Mouse (Mus musculus) intestine, postnatal 0 days (tissue): ENCODE results near the gene Elmod1. TPM values are rescaled to one million over a fixed set of nuclear protein-coding genes. Genes with fewer than 3 reads are reported as not detected.

Source experiments
- ATAC-seq: fragments of 200-750 bp; cut with Nextera tagmentation; 2 replicates; pipeline ENCODE4 v1.8.0; 2017; ENCODE audit warnings: mild to moderate bottlenecking, moderate TSS enrichment, moderate library complexity
- H3K27ac ChIP-seq: fragments of 300-500 bp; sonication (generic); 2 replicates; pipeline ENCODE4 v1.5.1; 2014; ENCODE audit warnings: mild to moderate bottlenecking, low read depth, low read length, moderate library complexity
- H3K27me3 ChIP-seq: fragments of 300-500 bp; sonication (generic); replicated peaks from 2 replicates; pipeline ENCODE4 v1.6.1; 2014; ENCODE audit warnings: low read length, mixed read lengths; ENCODE audit not compliant: control insufficient read depth, insufficient read depth
- H3K36me3 ChIP-seq: fragments of 300-500 bp; sonication (generic); 2 replicates; pipeline ENCODE4 v1.6.1; 2014; ENCODE audit warnings: mild to moderate bottlenecking, moderate library complexity; ENCODE audit not compliant: control insufficient read depth, insufficient read depth
- H3K4me1 ChIP-seq: fragments of 300-500 bp; sonication (generic); replicated peaks from 2 replicates; pipeline ENCODE4 v1.6.1; 2014; ENCODE audit warnings: antibody characterized with exemption, low read length, mixed read lengths; ENCODE audit not compliant: control insufficient read depth, insufficient read depth
- H3K4me2 ChIP-seq: fragments of 300-500 bp; sonication (generic); replicated peaks from 2 replicates; pipeline ENCODE4 v1.6.1; 2014; ENCODE audit warnings: low read depth, mild to moderate bottlenecking, moderate library complexity
- H3K4me3 ChIP-seq: fragments of 300-500 bp; sonication (generic); 2 replicates; pipeline ENCODE4 v1.5.1; 2014; ENCODE audit warnings: low read depth, low read length
- H3K9ac ChIP-seq: fragments of 300-500 bp; sonication (generic); 2 replicates; pipeline ENCODE4 v1.6.1; 2014; ENCODE audit warnings: mild to moderate bottlenecking, low read depth, low read length
- H3K9me3 ChIP-seq: fragments of 300-500 bp; sonication (generic); 2 replicates; pipeline ENCODE4 v1.6.1; 2016; ENCODE audit warnings: mixed run types; ENCODE audit not compliant: control insufficient read depth
- CTCF ChIP-seq: sonication (generic); IDR thresholded peaks from 2 replicates; pipeline ENCODE4 v1.5.1; 2016; ENCODE audit warnings: low read depth, mild to moderate bottlenecking, control low read depth, antibody characterized with exemption, moderate library complexity
- WGBS: fragments of 180-500 bp; shearing (Covaris S2); extraction: QIAGEN DNeasy Blood & Tissue Kit; methylation state at CpG from one replicate; pipeline ENCODE4 v1.1.7; 2014; 5-methylcytosine and 5-hydroxymethylcytosine counted together
- polyA plus RNA-seq: library from polyadenylated mRNA; unstranded; fragments of >200 nt; fragmentation: Nextera tagmentation; extraction: Ambion mirVana; gene quantifications from 2 replicates; pipeline ENCODE4 v1.2.1, GENCODE M21; 2015

Gene Elmod1
- polyA plus RNA-seq, 1 experiment from 2014 or later, result 0.55 TPM

- Histone ChIP-seq H3K9ac (no peak overlapping the region), H3K27me3 (no peaks in the 10 kb centered on the region), H3K36me3 (no peaks in the 10 kb centered on the region), H3K4me1 (no peaks in the 10 kb centered on the region), H3K27ac (no peak overlapping the region), H3K4me2 (no peak overlapping the region), H3K9me3 (no peaks in the 10 kb centered on the region), H3K4me3 (no peak overlapping the region)
- 90% methylated on average over 6 of the region's 6 CpGs for WGBS
- no peak for TF ChIP-seq CTCF
- no peak for ATAC-seq
Measured at GRCm38 (mm10) chr9:53899836-53900235, 75.3 kb downstream of the Elmod1 start.

GRCm38 (mm10) chr9:53895827-53896226 is 79.3 kb downstream of the Elmod1 start:
- Histone ChIP-seq H3K4me3 (no peak overlapping the region), H3K27me3 (no peaks in the 10 kb centered on the region), H3K27ac (no peak overlapping the region), H3K9ac (no peak overlapping the region), H3K4me2 (no peak overlapping the region), H3K9me3 (no peaks in the 10 kb centered on the region), H3K4me1 (no peaks in the 10 kb centered on the region), H3K36me3 (no peaks in the 10 kb centered on the region)
- no peak for TF ChIP-seq CTCF
- no peak for ATAC-seq
- 67% methylated on average over 7 of the region's 7 CpGs for WGBS

- no peaks in the 10 kb centered on the region for H3K9me3 ChIP-seq
- no peak overlapping the region for H3K9ac ChIP-seq
- TF ChIP-seq CTCF, result peak; percentile 76
- no peaks in the 10 kb centered on the region for H3K4me1 ChIP-seq
- no peaks in the 10 kb centered on the region for H3K27me3 ChIP-seq
- H3K4me3 ChIP-seq, result no peak overlapping the region
- 3% methylated on average over 1 of the region's 1 CpGs for WGBS
- H3K36me3 ChIP-seq, result no peaks in the 10 kb centered on the region
- H3K27ac ChIP-seq, result no peak overlapping the region
- no peak overlapping the region for H3K4me2 ChIP-seq
- no peak for ATAC-seq
Measured at GRCm38 (mm10) chr9:53890075-53890474, 85.0 kb downstream of the Elmod1 start.

GRCm38 (mm10) chr9:53883588-53884280 is 91.4 kb downstream of the Elmod1 start:
- H3K4me1 ChIP-seq, result no peaks in the 10 kb centered on the region
- H3K27ac ChIP-seq, result no peak overlapping the region
- H3K27me3 ChIP-seq, result no peaks in the 10 kb centered on the region
- TF ChIP-seq CTCF, result no peak
- no peak overlapping the region for H3K4me2 ChIP-seq
- H3K9me3 ChIP-seq, result no peaks in the 10 kb centered on the region
- WGBS, result 95% methylated on average over 23 of the region's 23 CpGs
- H3K4me3 ChIP-seq, result no peak overlapping the region
- H3K9ac ChIP-seq, result no peak overlapping the region
- no peak for ATAC-seq
- no peaks in the 10 kb centered on the region for H3K36me3 ChIP-seq

GRCm38 (mm10) chr9:53877423-53877822 is 97.7 kb downstream of the Elmod1 start:
- 49% methylated on average over 2 of the region's 2 CpGs for WGBS
- Histone ChIP-seq H3K9ac (no peak overlapping the region), H3K9me3 (no peaks in the 10 kb centered on the region), H3K4me3 (no peak overlapping the region), H3K27me3 (no peaks in the 10 kb centered on the region), H3K4me1 (no peaks in the 10 kb centered on the region), H3K27ac (no peak overlapping the region), H3K36me3 (no peaks in the 10 kb centered on the region), H3K4me2 (no peak overlapping the region)
- no peak for ATAC-seq
- no peak for TF ChIP-seq CTCF

GRCm38 (mm10) chr9:53873239-53873638 is 101.9 kb downstream of the Elmod1 start:
- H3K9me3 ChIP-seq, result no peaks in the 10 kb centered on the region
- no peak overlapping the region for H3K9ac ChIP-seq
- 82% methylated on average over 8 of the region's 8 CpGs for WGBS
- no peak overlapping the region for H3K27ac ChIP-seq
- H3K4me1 ChIP-seq, result no peaks in the 10 kb centered on the region
- no peaks in the 10 kb centered on the region for H3K27me3 ChIP-seq
- ATAC-seq, result no peak
- H3K36me3 ChIP-seq, result no peaks in the 10 kb centered on the region
- H3K4me2 ChIP-seq, result no peak overlapping the region
- no peak overlapping the region for H3K4me3 ChIP-seq
- no peak for TF ChIP-seq CTCF

Other genes starting within 250 kb of the Elmod1 start
- 32.9 and 33.1 TPM in 2 replicates for gene Slc35f2, start 203.8 kb downstream of the Elmod1 start, polyA plus RNA-seq
- gene Sln, start 125.1 kb downstream of the Elmod1 start, polyA plus RNA-seq, result 0.31 TPM in 1 of 2 replicates, not detected in the other
- gene Tnfaip8l3, start 93.1 kb upstream of the Elmod1 start, polyA plus RNA-seq, result 0.46 and 0.52 TPM in 2 replicates